Mouse (Mus musculus) T-cell, adult 66 days (primary cell): ENCODE results near the gene Cln5. TPM values are rescaled to one million over a fixed set of nuclear protein-coding genes. Genes with fewer than 3 reads are reported as not detected.

ENCODE experiments used
- total RNA-seq, 2 experiments: library from RNA; stranded (reverse); gene quantifications; 3 replicates in 1 of 2; 4 replicates in 1 of 2; pipeline ENCODE4 v1.2.4; 2023

The Cln5 gene
- 10 to 100 TPM; 18.7 to 22.6 TPM for total RNA-seq

GRCm38 (mm10) chr14:103069864-103070611, at the start of gene Cln5:
Gene Cln5, plus strand, starts transcription at chr14:103070216.

GRCm38 (mm10) chr14:103046677-103047076, 23.3 kb upstream of the Cln5 start, which contains the start of gene Acod1:
Gene Acod1, plus strand, starts transcription at chr14:103046977.

GRCm38 (mm10) chr14:103099238-103099933, 29.4 kb downstream of the Cln5 start, which contains the start of gene Fbxl3:
Gene Fbxl3, minus strand, starts transcription at chr14:103099566.

Other genes starting within 250 kb of the Cln5 start
- gene Kctd12, start 87.6 kb upstream of the Cln5 start, total RNA-seq = 10 to 100 TPM; 10.6 to 13.9 TPM
- under 1 TPM in 1 of 2 experiments, not detected in 1; 0.76 TPM for gene Acod1, start 23.2 kb upstream of the Cln5 start, total RNA-seq
- gene Fbxl3, start 29.4 kb downstream of the Cln5 start, total RNA-seq = 100 to 1,000 TPM; 172 to 182 TPM